Mouse (Mus musculus) MEL (cell line): ENCODE data around the gene Sowahd. TPM values are rescaled to one million over a fixed set of nuclear protein-coding genes. Genes with fewer than 3 reads are reported as not detected.

Experiments
- DNase-seq: peaks from one replicate; pipeline ENCODE4 v3.0.0; 2011; ENCODE audit warnings: low read depth, low spot score
- H3K27ac ChIP-seq: 2 replicates; pipeline ENCODE4 v1.5.1; 2012; ENCODE audit warnings: low read depth, mild to moderate bottlenecking, control low read depth, low read length, moderate library complexity; ENCODE audit not compliant: control insufficient read depth
- H3K27me3 ChIP-seq, 2 experiments: fragments of 150-350 bp in 1 of 2; sonication (generic) in 1 of 2; 2 replicates each; pipeline ENCODE4 v1.6.1; 2012; ENCODE audit warnings: low read length in 2 of 2, mild to moderate bottlenecking in 2 of 2, improper control_type of control experiment in 1 of 2, moderate library complexity in 1 of 2; ENCODE audit not compliant: insufficient read depth in 2 of 2, control insufficient read depth in 1 of 2
- H3K36me3 ChIP-seq, 2 experiments: 2 replicates each; pipeline ENCODE4 v1.6.1; 2012 to 2014; ENCODE audit warnings: low read length in 2 of 2, improper control_type of control experiment in 1 of 2, inconsistent platforms in 1 of 2, mild to moderate bottlenecking in 1 of 2; ENCODE audit not compliant: insufficient read depth in 2 of 2, control insufficient read depth in 1 of 2
- H3K4me1 ChIP-seq, 2 experiments: fragments of 150-350 bp in 1 of 2; sonication (generic) in 1 of 2; 2 replicates each; pipeline ENCODE4 v1.6.1; 2012; ENCODE audit warnings: low read length in 2 of 2, improper control_type of control experiment in 1 of 2, mild to moderate bottlenecking in 1 of 2; ENCODE audit not compliant: insufficient read depth in 2 of 2, control insufficient read depth in 1 of 2
- H3K4me3 ChIP-seq, 2 experiments: fragments of 150-350 bp in 1 of 2; sonication (generic) in 1 of 2; 2 replicates each; pipeline ENCODE4 v1.5.1; 2012; ENCODE audit warnings: low read depth in 2 of 2, low read length in 2 of 2, mild to moderate bottlenecking in 2 of 2, moderate library complexity in 2 of 2, control low read depth in 1 of 2, improper control_type of control experiment in 1 of 2; ENCODE audit not compliant: control insufficient read depth in 1 of 2, insufficient read depth in 1 of 2
- H3K79me2 ChIP-seq: 2 replicates; pipeline ENCODE4 v1.6.1; 2012; ENCODE audit warnings: mild to moderate bottlenecking, low read length, moderate library complexity; ENCODE audit not compliant: control insufficient read depth, poor library complexity, insufficient read depth
- H3K9ac ChIP-seq: 2 replicates; pipeline ENCODE4 v1.6.1; 2012; ENCODE audit warnings: low read depth, mild to moderate bottlenecking, control low read depth, low read length, moderate library complexity; ENCODE audit not compliant: control insufficient read depth, poor library complexity, severe bottlenecking
- H3K9me3 ChIP-seq: fragments of 150-350 bp; sonication (generic); replicated peaks from 2 replicates; pipeline ENCODE4 v1.6.1; 2012; ENCODE audit warnings: mild to moderate bottlenecking, low read length, improper control_type of control experiment, moderate library complexity; ENCODE audit not compliant: insufficient read depth
- CHD1 ChIP-seq: IDR thresholded peaks from 2 replicates; pipeline ENCODE4 v1.6.1; 2012; ENCODE audit warnings: low read depth, mild to moderate bottlenecking, inconsistent platforms, low read length, improper control_type of control experiment
- E2F4 ChIP-seq: IDR thresholded peaks from 2 replicates; pipeline ENCODE4 v1.6.1; 2011; ENCODE audit warnings: low read depth, low read length, improper control_type of control experiment, borderline replicate concordance
- ELF1 ChIP-seq: IDR thresholded peaks from 2 replicates; pipeline ENCODE4 v1.6.1; 2014; ENCODE audit warnings: low read depth, mild to moderate bottlenecking, inconsistent platforms, low read length, improper control_type of control experiment, moderate library complexity
- ETS1 ChIP-seq: IDR thresholded peaks from 2 replicates; pipeline ENCODE4 v1.6.1; 2012; ENCODE audit warnings: low read depth, mild to moderate bottlenecking, inconsistent platforms, low read length, improper control_type of control experiment, moderate library complexity
- GATA1 ChIP-seq: IDR thresholded peaks from 2 replicates; pipeline ENCODE4 v1.6.1; 2011; ENCODE audit warnings: low read depth, low read length, improper control_type of control experiment
- HCFC1 ChIP-seq: IDR thresholded peaks from 2 replicates; pipeline ENCODE4 v1.6.1; 2012; ENCODE audit warnings: low read depth, mild to moderate bottlenecking, inconsistent platforms, low read length, improper control_type of control experiment, moderate library complexity
- JUND ChIP-seq: IDR thresholded peaks from 2 replicates; pipeline ENCODE4 v1.6.1; 2011; ENCODE audit warnings: low read depth, mild to moderate bottlenecking, improper control_type of control experiment, low read length
- KAT2A ChIP-seq: conservative IDR thresholded peaks from 2 replicates; pipeline ENCODE4 v1.6.1; 2012; ENCODE audit warnings: low read depth, low read length, improper control_type of control experiment, inconsistent platforms
- MAFK ChIP-seq: IDR thresholded peaks from 2 replicates; pipeline ENCODE4 v1.6.1; 2011; ENCODE audit warnings: low read depth, mild to moderate bottlenecking, low read length, improper control_type of control experiment, borderline replicate concordance
- MAX ChIP-seq: IDR thresholded peaks from 2 replicates; pipeline ENCODE4 v1.6.1; 2011; ENCODE audit warnings: low read length, improper control_type of control experiment
- MAZ ChIP-seq: IDR thresholded peaks from 2 replicates; pipeline ENCODE4 v1.6.1; 2012; ENCODE audit warnings: low read depth, mild to moderate bottlenecking, inconsistent platforms, low read length, improper control_type of control experiment
- MYB ChIP-seq: IDR thresholded peaks from 2 replicates; pipeline ENCODE4 v1.6.1; 2011; ENCODE audit warnings: mild to moderate bottlenecking, low read depth, low read length, improper control_type of control experiment
- MYC ChIP-seq: IDR thresholded peaks from 2 replicates; pipeline ENCODE4 v1.6.1; 2011; ENCODE audit warnings: low read depth, mild to moderate bottlenecking, low read length, improper control_type of control experiment, moderate library complexity
- RAD21 ChIP-seq: IDR thresholded peaks from 2 replicates; pipeline ENCODE4 v1.6.1; 2011; ENCODE audit warnings: mild to moderate bottlenecking, low read depth, low read length, improper control_type of control experiment
- RCOR1 ChIP-seq: IDR thresholded peaks from 2 replicates; pipeline ENCODE4 v1.6.1; 2012; ENCODE audit warnings: low read depth, mild to moderate bottlenecking, inconsistent platforms, low read length, improper control_type of control experiment
- TBP ChIP-seq: IDR thresholded peaks from 2 replicates; pipeline ENCODE4 v1.8.0; 2011; ENCODE audit warnings: low read depth, low read length, improper control_type of control experiment
- UBTF ChIP-seq: IDR thresholded peaks from 2 replicates; pipeline ENCODE4 v1.6.1; 2012; ENCODE audit warnings: low read depth, mild to moderate bottlenecking, inconsistent platforms, low read length, improper control_type of control experiment, moderate library complexity, borderline replicate concordance; ENCODE audit not compliant: insufficient read depth
- USF2 ChIP-seq, 2 experiments: IDR thresholded peaks; 2 replicates each; pipeline ENCODE4 v1.6.1; 2011 to 2012; ENCODE audit warnings: improper control_type of control experiment in 2 of 2, low read length in 2 of 2, borderline replicate concordance in 1 of 2, inconsistent platforms in 1 of 2, low read depth in 1 of 2, mild to moderate bottlenecking in 1 of 2; ENCODE audit not compliant: insufficient read depth in 1 of 2
- ZKSCAN1 ChIP-seq: IDR thresholded peaks from 2 replicates; pipeline ENCODE4 v1.6.1; 2012; ENCODE audit warnings: low read depth, mild to moderate bottlenecking, inconsistent platforms, low read length, improper control_type of control experiment, moderate library complexity
- polyA plus RNA-seq, 2 experiments: library from polyadenylated mRNA; stranded (reverse) in 1 of 2; unstranded in 1 of 2; fragments of >175 nt in 1 of 2; fragments of >200 nt in 1 of 2; gene quantifications; 2 replicates each; pipeline versions ENCODE4 v1.2.1 to v1.2.4; 2012; ENCODE audit warnings: low replicate concordance in 2 of 2, low read depth in 1 of 2; ENCODE audit not compliant: insufficient read length in 2 of 2, insufficient read depth in 1 of 2, missing spikeins in 1 of 2
- total RNA-seq: library from RNA; depleted of rRNA; stranded (reverse); fragments of 300-350 nt; gene quantifications from 2 replicates; pipeline ENCODE4 v1.2.3, GENCODE M21; 2012; rRNA removed

The Sowahd gene
- total RNA-seq (not detected in 2 replicates), polyA plus RNA-seq (not detected)

- Histone ChIP-seq H3K4me3 (no peak within 1 kb of the TSS), H3K36me3 (no peaks in the 10 kb centered on the region), H3K27me3 (no peaks in the 10 kb centered on the region; a peak in 2 of 4 replicates), H3K27ac (no peak within 1 kb of the TSS), H3K9me3 (no peaks in the 10 kb centered on the region), H3K4me1 (no peaks in the 10 kb centered on the region), H3K79me2 (no peaks in the 10 kb centered on the region), H3K9ac (no peak within 1 kb of the TSS)
- DNase-seq = no peak
- TF ChIP-seq HCFC1 (no peak), JUND (no peak), GATA1 (no peak), MYB (no peak), KAT2A (no peak), UBTF (no peak), ELF1 (no peak), TBP (no peak)
Observed at GRCm38 (mm10) chrX:37048066-37048889, at the start of gene Sowahd. Sowahd (plus strand) TSS chrX:37048845.

- Histone ChIP-seq H3K27me3 (no peaks in the 10 kb centered on the region; a peak in 1 of 4 replicates), H3K4me3 (no peak overlapping the region), H3K36me3 (no peaks in the 10 kb centered on the region), H3K9me3 (no peaks in the 10 kb centered on the region), H3K79me2 (no peaks in the 10 kb centered on the region), H3K4me1 (no peaks in the 10 kb centered on the region), H3K27ac (no peak overlapping the region), H3K9ac (no peak overlapping the region)
- 0 out of 2 replicates have a peak, but pooled peaks have one; percentile 26 for TF ChIP-seq ETS1
- TF ChIP-seq USF2 (IDR thresholded peaks at IDR 0.05; ENCODE audit: borderline replicate concordance in 1 of 2, insufficient read depth in 1 of 2, low read depth in 1 of 2, low read length in 2 of 2) = no peak
- peak; percentile 26 for DNase-seq
Observed at GRCm38 (mm10) chrX:37013870-37014269, 34.8 kb upstream of the Sowahd start.

- Histone ChIP-seq H3K27me3 (no peaks in the 10 kb centered on the region), H3K36me3 (no peaks in the 10 kb centered on the region), H3K9me3 (no peaks in the 10 kb centered on the region), H3K4me1 (no peaks in the 10 kb centered on the region), H3K9ac (no peak overlapping the region), H3K79me2 (no peaks in the 10 kb centered on the region), H3K27ac (no peak overlapping the region), H3K4me3 (no peak overlapping the region)
- no peak for DNase-seq
- TF ChIP-seq RCOR1 = no peak
- TF ChIP-seq MAFK = no peak
- no peak for TF ChIP-seq JUND
- TF ChIP-seq E2F4 = no peak
- TF ChIP-seq MAX = no peak
- TF ChIP-seq MAZ = no peak
- TF ChIP-seq ETS1 = no peak
- no peak for TF ChIP-seq RAD21
- TF ChIP-seq MYC = no peak
- no peak for TF ChIP-seq ZKSCAN1
- no peak for TF ChIP-seq CHD1
Observed at GRCm38 (mm10) chrX:37018150-37018654, 30.4 kb upstream of the Sowahd start.
